Mouse (Mus musculus): ENCODE data around the gene Ola1. TPM values are rescaled to one million over a fixed set of nuclear protein-coding genes. Genes with fewer than 3 reads are reported as not detected.

The Ola1 gene
- 180 and 192 TPM in 2 replicates for total RNA-seq (2014; fragmentation: Nextera tagmentation)
- 108 and 124 TPM in 2 replicates for total RNA-seq (2017)
- 47.1 and 59.0 TPM in 2 replicates for polyA plus RNA-seq (2012)

- DNase-seq (ENCODE audit: low spot score), result no peak
- H3K9me3 ChIP-seq (replicated peaks), result no peaks in the 10 kb centered on the region
- no peak within 1 kb of the TSS for H3K4me3 ChIP-seq (ENCODE audit: low read depth, low read length)
- no peak for ATAC-seq (ENCODE audit: extremely low read depth, insufficient number of reproducible peaks, low FRiP score, poor library complexity, severe bottlenecking)
- TF ChIP-seq GATA1 (IDR thresholded peaks at IDR 0.05; ENCODE audit: borderline replicate concordance, low read length) (no peak), CTCF (IDR thresholded peaks at IDR 0.05; ENCODE audit: low read depth, low read length) (no peak), POLR2AphosphoS5 (IDR thresholded peaks at IDR 0.05; ENCODE audit: insufficient replicate concordance, low read depth, low read length) (no peak), GATA2 (IDR thresholded peaks at IDR 0.05; ENCODE audit: borderline replicate concordance, low read depth, low read length) (no peak), TAL1 (conservative IDR thresholded peaks at IDR 0.05; ENCODE audit: low read depth, low read length) (no peak)
- H3K36me3 ChIP-seq (replicated peaks), result no peaks in the 10 kb centered on the region
- H3K27me3 ChIP-seq (ENCODE audit: insufficient read depth, low read length), result peaks cover 8% of the 10 kb centered on the region; the same call in 1 of the 2 replicates
- peaks cover 4% of the 10 kb centered on the region; the same call in 1 of the 2 replicates for H3K4me1 ChIP-seq (ENCODE audit: insufficient read depth, low read depth, low read length)
These were observed at the start of gene Ola1 for GRCm38 (mm10) chr2:73218913-73219312. Gene Ola1 (minus strand): TSS chr2:73218924.

DNA sequence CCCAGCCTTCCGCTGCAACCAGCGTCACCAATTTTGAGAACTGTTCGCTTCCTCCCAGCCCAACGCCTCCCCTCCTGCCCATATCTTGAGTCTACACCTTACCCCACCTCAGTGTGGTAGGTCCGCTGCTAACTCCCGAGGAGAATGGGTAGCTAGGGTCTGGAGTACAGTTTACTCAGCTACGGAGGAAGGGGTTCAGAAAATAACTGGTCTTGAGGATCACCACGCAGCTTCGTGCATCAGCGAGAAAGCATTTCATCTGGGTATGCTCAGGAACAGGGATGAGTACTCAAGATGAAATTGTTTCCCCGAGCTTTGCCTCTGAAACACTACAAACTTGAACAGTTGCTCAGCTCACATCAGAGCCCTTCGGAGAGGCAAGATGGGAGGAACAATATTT lies 49.6 kb upstream of the Ola1 start:
- no peak for ATAC-seq (ENCODE audit: extremely low read depth, insufficient number of reproducible peaks, low FRiP score, poor library complexity, severe bottlenecking)
- no peak for DNase-seq (ENCODE audit: low spot score)
- Histone ChIP-seq H3K4me1 (ENCODE audit: insufficient read depth, low read depth, low read length) (peaks cover 27% of the 10 kb centered on the region), H3K27me3 (ENCODE audit: insufficient read depth, low read length) (peaks cover 75% of the 10 kb centered on the region), H3K9me3 (replicated peaks) (peaks cover 10% of the 10 kb centered on the region), H3K4me3 (ENCODE audit: low read depth, low read length) (no peak overlapping the region), H3K36me3 (replicated peaks) (no peaks in the 10 kb centered on the region)
- no peak for TF ChIP-seq TAL1 (conservative IDR thresholded peaks at IDR 0.05; ENCODE audit: low read depth, low read length)

DNA sequence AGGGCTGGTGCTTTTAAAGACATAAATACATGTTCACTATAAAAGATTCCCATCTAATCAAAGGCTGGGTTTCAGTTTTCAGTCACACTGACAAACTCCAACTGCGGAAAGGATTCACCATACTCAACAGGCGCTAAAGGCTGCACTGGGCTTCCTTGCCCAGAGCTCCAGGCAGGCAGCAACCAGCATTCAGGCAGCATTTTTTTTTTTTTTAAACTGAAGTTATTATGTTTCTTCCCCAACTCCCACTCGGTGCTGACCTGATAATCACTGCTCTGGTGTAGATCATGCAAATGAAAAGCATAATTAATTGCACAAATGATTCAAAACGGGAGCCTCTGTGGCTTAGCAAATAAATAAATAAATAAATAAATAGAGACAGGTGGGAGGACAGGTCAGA lies 49.1 kb upstream of the Ola1 start:
- Histone ChIP-seq H3K4me3 (ENCODE audit: low read depth, low read length) (no peak overlapping the region), H3K9me3 (replicated peaks) (peaks cover 5% of the 10 kb centered on the region), H3K27me3 (ENCODE audit: insufficient read depth, low read length) (peaks cover 70% of the 10 kb centered on the region), H3K4me1 (ENCODE audit: insufficient read depth, low read depth, low read length) (peaks cover 24% of the 10 kb centered on the region), H3K36me3 (replicated peaks) (no peaks in the 10 kb centered on the region)
- ATAC-seq (ENCODE audit: extremely low read depth, insufficient number of reproducible peaks, low FRiP score, poor library complexity, severe bottlenecking) (no peak), DNase-seq (ENCODE audit: low spot score) (no peak)
- TF ChIP-seq GATA2 (IDR thresholded peaks at IDR 0.05; ENCODE audit: borderline replicate concordance, low read depth, low read length) (no peak), TAL1 (conservative IDR thresholded peaks at IDR 0.05; ENCODE audit: low read depth, low read length) (no peak)

- no peak for ATAC-seq (ENCODE audit: extremely low read depth, insufficient number of reproducible peaks, low FRiP score, poor library complexity, severe bottlenecking)
- TF ChIP-seq GATA1 (IDR thresholded peaks at IDR 0.05; ENCODE audit: borderline replicate concordance, low read length) (no peak), GATA2 (IDR thresholded peaks at IDR 0.05; ENCODE audit: borderline replicate concordance, low read depth, low read length) (no peak), CTCF (IDR thresholded peaks at IDR 0.05; ENCODE audit: low read depth, low read length) (no peak), TAL1 (conservative IDR thresholded peaks at IDR 0.05; ENCODE audit: low read depth, low read length) (no peak), POLR2AphosphoS5 (IDR thresholded peaks at IDR 0.05; ENCODE audit: insufficient replicate concordance, low read depth, low read length) (no peak)
- H3K27me3 ChIP-seq (ENCODE audit: insufficient read depth, low read length), result peaks cover 64% of the 10 kb centered on the region
- H3K4me3 ChIP-seq (ENCODE audit: low read depth, low read length), result no peak overlapping the region
- H3K9me3 ChIP-seq (replicated peaks), result peaks cover 2% of the 10 kb centered on the region; the same call in 1 of the 2 replicates
- no peak for DNase-seq (ENCODE audit: low spot score)
- H3K36me3 ChIP-seq (replicated peaks), result no peaks in the 10 kb centered on the region
- peaks cover 21% of the 10 kb centered on the region for H3K4me1 ChIP-seq (ENCODE audit: insufficient read depth, low read depth, low read length)
These were observed 48.5 kb upstream of the Ola1 start for GRCm38 (mm10) chr2:73267231-73267630.

GRCm38 (mm10) chr2:73266623-73267022 lies 47.9 kb upstream of the Ola1 start:
- H3K4me1 ChIP-seq (ENCODE audit: insufficient read depth, low read depth, low read length), result peaks cover 18% of the 10 kb centered on the region
- peaks cover 2% of the 10 kb centered on the region; the same call in 1 of the 2 replicates for H3K9me3 ChIP-seq (replicated peaks)
- H3K36me3 ChIP-seq (replicated peaks), result no peaks in the 10 kb centered on the region
- peaks cover 61% of the 10 kb centered on the region for H3K27me3 ChIP-seq (ENCODE audit: insufficient read depth, low read length)
- TF ChIP-seq CTCF (IDR thresholded peaks at IDR 0.05; ENCODE audit: low read depth, low read length) (no peak), POLR2AphosphoS5 (IDR thresholded peaks at IDR 0.05; ENCODE audit: insufficient replicate concordance, low read depth, low read length) (no peak), GATA2 (IDR thresholded peaks at IDR 0.05; ENCODE audit: borderline replicate concordance, low read depth, low read length) (no peak), TAL1 (conservative IDR thresholded peaks at IDR 0.05; ENCODE audit: low read depth, low read length) (no peak), GATA1 (IDR thresholded peaks at IDR 0.05; ENCODE audit: borderline replicate concordance, low read length) (no peak)
- no peak overlapping the region for H3K4me3 ChIP-seq (ENCODE audit: low read depth, low read length)
- DNase-seq (ENCODE audit: low spot score) (no peak), ATAC-seq (ENCODE audit: extremely low read depth, insufficient number of reproducible peaks, low FRiP score, poor library complexity, severe bottlenecking) (no peak)

DNA sequence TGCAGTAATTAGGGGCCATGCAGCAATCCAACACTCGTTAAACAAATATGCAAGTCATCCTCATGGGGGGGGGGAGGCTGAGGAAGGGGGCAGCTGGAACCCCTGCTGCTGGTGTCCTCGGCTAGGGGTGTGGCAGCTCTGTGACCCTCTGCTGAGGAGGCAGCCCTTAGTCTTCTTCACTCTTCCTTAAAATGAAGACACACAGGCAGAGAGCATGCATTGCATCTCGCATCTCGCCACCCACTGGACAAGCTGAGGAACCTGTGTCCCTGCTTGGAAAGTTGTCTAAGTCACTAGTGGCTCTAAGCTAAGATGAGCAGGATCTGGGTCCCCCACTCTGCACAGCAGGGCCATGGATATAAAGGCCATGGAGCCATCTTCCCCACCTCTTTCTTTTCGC lies 47.3 kb upstream of the Ola1 start:
- Histone ChIP-seq H3K4me3 (ENCODE audit: low read depth, low read length) (no peak overlapping the region; the same call in 1 of the 2 replicates), H3K27me3 (ENCODE audit: insufficient read depth, low read length) (peaks cover 57% of the 10 kb centered on the region), H3K36me3 (replicated peaks) (no peaks in the 10 kb centered on the region), H3K9me3 (replicated peaks) (no peaks in the 10 kb centered on the region; the same call in 1 of the 2 replicates), H3K4me1 (ENCODE audit: insufficient read depth, low read depth, low read length) (peaks cover 15% of the 10 kb centered on the region)
- TF ChIP-seq POLR2AphosphoS5 (IDR thresholded peaks at IDR 0.05; ENCODE audit: insufficient replicate concordance, low read depth, low read length) (no peak), TAL1 (conservative IDR thresholded peaks at IDR 0.05; ENCODE audit: low read depth, low read length) (no peak), GATA2 (IDR thresholded peaks at IDR 0.05; ENCODE audit: borderline replicate concordance, low read depth, low read length) (no peak), GATA1 (IDR thresholded peaks at IDR 0.05; ENCODE audit: borderline replicate concordance, low read length) (no peak), CTCF (IDR thresholded peaks at IDR 0.05; ENCODE audit: low read depth, low read length) (no peak)
- DNase-seq (ENCODE audit: low spot score), result no peak
- no peak for ATAC-seq (ENCODE audit: extremely low read depth, insufficient number of reproducible peaks, low FRiP score, poor library complexity, severe bottlenecking)
